Mouse (Mus musculus) left cerebral cortex, adult 9 months (tissue): ENCODE data around the gene Gan.

Source experiments
- DNase-seq, 2 experiments: peaks; one replicate each; pipeline ENCODE4 v3.0.0; 2022; ENCODE audit warnings: low spot score in 2 of 2

Gan gene

DNA sequence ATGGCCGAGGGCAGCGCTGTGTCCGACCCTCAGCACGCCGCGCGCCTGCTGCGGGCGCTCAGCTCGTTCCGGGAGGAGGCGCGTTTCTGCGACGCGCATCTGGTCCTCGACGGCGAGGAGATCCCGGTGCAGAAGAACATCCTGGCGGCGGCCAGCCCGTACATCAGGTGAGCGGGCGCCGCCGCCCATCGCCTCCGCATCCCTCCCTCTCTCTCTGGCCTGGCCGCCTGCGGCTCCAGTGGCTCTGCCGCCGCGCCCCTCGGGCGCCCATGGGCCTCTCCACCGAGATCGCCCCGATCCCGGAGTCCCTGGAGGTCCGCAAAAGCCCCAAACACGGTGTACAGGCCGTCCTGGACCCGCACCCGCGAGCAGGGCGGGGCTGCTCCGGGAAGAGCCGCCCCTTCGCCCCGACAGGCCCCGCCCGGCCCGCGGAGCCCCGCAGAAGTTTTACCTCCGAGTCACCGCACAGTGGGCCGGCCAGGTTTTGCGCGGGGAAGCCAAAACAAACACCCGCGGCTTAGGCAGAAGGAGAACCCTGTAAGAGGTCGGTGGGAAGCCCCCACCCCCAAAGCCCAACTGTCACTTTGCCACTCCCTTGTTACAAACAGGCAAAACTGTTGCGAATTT, at the start of gene Gan:
Gene Gan (plus strand): TSS at position 1 of the 627 bp plus-strand sequence.
- peak in 1 of 2 experiments; percentile 19 for DNase-seq

DNA sequence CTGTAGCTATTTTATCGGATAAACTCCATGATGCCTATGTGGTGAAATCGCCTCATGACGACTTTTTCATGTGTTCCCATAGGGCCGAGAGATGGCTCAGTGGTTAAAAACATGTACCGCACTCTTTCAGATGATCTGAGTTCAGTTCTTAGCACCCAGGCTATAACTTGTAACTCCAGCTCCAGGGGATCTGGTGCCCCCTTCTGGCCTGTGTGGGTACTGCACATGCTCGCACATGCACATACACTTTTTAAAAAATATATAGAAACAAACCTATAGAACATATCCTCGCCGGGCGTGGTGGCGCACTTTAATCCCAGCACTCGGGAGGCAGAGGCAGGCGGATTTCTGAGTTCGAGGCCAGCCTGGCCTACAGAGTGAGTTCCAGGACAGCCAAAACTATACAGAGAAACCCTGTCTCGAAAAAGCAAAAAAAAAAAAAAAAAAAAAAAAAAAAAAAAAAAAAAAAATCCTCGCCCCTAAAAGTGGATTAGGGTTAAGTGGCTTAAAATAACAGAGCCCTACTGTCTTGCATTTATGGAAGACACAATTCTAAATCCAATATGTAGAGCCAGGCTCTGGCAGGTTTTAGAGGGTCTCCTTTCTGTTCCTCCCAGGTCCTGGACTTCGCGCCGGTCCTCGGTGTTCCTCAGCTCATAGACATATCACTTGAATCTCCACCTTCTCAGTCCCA, 48.8 kb upstream of the Gan start:
- no peak for DNase-seq

DNA sequence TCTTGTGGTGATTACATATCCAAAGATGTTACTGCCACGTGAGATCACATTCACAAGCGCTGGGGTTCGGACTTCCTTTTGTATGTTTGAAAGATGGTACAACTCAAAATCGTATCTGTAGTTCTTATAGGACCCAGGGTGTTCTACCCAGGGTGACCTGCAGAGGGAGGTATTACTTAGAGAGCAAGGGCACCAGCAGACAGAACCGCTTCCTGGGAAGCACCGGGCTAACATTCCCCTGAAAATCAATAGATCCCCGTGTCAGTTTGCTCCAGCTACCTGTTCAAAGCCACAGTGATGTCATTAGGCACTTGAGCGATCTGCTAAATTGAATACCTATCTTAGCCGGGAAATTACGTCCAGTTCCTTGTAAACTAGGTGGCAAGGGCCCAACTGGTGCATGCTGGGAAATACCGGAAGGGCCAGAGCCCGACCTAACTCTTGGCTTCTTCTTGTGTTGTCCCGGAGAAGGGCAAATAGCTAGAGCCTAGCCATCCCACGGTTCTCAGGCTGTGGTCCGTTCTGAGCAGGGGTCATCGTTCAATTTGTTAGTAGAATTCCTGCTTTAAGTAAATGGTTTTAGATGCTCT, 48.0 kb upstream of the Gan start:
- peak in 1 of 2 experiments; percentile 60 for DNase-seq

DNA sequence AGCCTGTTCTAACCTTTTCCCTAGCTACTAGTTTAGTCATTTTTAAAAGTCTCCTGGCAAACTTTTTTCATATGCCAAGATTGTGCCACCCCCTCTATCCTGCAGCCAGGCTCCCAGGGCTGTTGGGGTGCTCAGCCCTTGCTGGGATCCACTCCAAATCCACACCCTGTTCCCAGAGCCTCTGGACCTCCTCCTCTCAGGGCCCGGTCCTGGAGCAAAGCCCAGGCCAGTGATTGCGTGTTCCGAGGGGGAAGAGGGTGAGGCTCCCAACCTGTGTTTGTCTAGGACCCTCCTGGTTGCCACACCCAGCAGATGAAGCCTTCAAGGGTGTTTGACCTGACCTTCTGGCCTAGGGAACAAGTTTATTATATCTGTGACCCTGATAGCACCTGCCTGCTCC, 46.3 kb upstream of the Gan start:
- DNase-seq, result no peak

DNA sequence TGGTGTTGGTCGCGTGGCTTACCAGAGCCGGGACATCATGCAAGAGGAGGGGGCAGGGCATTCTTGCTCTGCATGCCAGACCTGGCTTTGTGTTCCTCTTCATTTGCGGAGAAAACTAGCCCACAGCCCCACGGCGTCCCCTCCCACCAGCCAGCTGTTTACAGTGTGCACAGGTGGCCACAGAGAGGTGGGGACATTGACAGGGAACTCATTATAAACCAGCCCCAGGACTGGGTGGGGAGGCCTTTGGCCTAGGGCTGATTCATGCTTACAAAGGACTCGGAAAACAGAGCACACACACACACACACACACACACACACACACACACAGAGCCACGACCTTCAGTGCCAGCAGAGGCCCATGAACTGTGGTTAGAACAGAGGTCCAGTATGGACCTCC, 45.7 kb upstream of the Gan start:
- no peak for DNase-seq

DNA sequence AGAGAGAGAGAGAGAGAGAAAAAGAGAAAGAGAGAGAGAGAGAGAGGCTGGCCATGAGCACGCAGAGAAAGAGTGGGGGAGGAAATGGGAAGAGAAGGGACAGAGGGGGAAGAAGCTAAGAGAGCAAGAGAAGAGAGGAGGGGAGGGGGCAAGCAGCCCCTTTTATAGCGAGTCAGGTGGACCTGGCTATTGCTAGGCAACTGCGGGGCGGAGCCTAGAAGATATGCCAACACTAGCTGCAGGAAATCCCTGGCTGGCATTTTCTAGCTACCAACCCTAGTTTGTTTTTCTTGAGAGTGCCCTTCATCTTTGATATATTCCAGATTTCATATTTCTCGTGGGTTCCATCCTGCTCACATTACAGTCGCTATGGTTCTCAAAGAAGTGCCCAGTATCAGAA, 42.8 kb upstream of the Gan start:
- no peak for DNase-seq

DNA sequence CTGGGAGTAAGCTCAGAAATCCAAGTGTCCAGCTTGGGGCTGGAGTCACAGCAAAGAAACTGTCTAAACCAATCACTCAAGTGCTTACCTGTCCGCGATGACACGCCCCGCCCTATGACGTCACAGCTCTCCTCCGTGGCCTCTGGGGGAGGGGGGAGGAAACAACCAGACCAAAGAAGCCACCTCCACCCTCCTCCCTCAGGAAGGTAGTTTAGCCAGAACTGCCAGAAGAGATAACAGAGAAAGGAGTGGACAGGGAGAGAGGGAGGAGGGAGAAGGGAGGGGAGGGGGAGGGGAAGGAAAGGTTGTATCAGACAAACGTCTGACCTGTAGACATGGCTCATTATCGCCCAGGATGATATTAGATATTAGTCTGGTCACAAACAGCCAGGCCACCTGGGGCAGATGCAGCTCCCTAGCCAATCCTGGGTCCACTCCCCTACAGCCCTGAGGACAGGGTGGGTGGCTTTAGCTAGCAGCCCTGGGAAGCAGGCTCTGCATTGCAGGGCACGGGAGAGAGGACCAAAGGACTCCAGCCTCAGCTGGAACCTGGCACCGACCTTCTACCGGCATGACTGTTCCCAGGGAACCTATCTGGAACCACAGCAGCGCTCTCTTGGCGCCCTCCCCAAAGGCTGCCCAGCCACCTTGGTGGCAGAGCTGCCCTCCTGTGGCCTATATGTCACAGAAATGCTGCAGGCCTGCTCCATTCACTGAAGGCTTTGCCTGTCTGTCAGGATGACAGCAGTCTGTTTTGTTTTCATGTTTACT, 42.1 kb upstream of the Gan start:
- no peak for DNase-seq

DNA sequence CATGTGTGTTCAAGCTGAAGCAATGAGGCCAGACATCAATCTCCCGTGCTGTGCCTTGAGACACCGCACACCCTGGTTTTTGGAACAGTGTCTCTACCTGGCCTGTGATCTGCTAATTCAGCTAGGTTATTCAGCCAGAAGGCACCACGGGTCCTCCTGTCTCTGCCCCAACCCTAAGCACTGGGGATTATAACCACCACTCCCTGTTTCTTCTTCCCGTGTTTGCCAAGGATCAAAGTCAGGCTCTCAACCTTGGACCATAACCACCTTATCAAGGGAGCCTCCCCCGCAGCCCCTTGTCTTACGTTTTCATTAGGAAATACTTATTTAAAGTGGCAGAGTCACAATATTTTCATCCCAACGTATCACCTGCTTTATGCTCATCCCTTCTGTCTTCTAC, 41.4 kb upstream of the Gan start:
- DNase-seq, result no peak

DNA sequence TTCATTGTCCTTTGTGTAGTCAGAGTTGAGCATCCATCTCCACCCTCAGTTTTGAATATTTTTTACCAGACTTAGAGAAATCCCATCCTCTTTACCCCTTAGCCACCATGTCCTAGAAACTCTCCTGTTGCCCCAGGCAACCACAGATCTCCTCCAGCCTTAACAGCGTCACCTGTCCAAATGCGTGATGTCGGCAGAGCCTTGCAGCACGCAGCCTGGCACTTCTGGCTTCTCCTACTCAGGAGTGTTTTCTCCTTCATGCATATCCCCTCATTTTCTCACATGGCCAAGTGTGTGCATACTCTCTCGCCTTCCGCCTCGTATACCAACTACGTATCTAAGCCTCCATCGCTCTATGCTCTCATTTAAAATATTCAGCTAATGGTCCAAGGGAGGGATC, 39.5 kb upstream of the Gan start:
- DNase-seq, result peak in 1 of 2 experiments; percentile 20

DNA sequence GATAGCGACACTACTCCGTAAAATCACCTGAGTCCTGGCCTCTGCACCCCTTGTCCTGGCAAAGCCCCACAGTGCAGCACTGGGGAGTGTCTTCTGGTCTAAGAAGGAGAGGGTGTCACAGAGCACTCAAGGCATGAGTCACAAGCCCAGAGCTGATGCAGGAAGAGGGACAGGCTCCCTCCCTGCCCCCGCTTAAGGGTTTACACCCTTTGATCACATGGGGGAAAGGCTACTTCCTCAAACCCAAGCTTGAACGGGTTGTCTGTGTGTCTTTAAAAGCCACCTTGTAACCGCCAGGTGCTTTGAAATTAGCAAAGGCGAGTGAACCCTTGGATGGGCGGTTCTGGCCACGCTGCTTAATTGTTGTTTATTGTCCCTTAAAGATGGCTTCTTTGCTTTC, 36.7 kb upstream of the Gan start:
- DNase-seq, result no peak

DNA sequence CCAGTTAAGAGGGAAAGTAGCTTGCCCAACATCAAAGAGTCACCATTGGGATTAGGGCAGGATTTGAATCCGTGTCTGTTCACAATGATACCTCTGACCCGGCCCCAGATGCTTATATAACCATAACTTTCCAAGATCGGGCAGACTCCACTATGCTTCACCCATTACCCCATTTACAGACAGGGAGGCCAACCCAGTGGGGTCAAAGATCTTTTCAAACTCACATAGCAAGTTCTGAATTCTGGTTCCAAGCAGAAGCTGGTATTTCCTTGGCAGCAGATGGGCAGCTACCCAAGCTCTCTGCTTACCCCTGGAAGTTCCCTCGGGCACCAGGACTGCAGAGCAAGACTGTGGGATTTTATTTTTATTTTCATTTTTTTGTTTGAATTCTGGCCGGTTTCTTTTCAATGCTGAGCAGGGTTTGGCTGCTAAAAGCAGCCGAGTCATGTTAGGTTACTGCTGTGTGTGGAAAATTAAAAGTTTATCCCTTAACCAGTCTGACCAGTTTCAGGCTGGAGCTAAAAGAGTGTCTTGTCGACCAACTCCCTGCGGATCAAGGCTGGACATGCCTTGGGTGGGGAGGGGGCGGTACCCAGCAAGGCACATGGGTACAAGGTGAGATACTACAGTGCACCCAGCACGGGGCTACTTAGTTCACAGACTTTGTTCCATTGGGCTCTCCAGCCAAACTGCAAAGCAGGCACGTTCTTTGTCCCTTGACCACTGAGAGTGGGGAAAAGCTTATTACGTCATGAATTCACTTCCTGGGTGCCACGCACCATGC, 33.9 kb upstream of the Gan start:
- no peak for DNase-seq

DNA sequence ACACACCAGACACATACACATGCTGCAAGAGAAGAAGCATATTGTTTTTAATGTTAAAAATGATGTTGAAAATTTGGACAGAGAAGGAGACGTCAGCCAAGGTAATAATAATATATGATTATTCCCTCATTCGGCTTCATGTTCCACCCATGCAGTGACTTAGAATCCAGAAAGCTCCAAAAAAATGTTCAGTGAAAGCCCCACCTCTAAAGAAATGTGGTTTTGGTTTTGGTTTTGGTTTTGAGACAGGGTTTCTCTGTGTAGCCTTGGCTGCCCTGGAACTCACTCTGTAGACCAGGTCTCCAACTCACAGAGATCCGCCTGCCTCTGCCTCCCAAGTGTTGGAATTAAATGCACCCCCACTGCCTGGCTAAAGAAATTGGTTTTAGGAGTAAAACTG, 32.1 kb upstream of the Gan start:
- DNase-seq, result no peak

DNA sequence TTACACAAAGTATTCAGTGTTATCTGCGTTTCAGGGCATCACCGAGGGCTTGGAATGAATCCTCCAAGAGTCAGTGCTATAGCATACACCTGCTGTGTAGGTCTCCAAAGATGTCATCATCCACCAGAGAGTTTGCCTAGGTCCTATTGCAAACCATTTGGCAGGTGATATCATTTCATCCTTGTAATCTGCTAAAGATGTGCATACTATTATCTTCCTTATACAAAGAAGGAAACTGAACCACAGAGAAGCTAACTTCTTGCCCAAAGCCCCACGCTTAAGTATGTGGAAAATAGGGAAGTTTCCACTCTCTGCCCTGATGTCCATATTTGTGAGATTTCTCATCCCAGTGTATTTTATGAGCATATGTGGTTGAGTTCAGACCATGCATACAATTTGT, 31.5 kb upstream of the Gan start:
- DNase-seq, result no peak

DNA sequence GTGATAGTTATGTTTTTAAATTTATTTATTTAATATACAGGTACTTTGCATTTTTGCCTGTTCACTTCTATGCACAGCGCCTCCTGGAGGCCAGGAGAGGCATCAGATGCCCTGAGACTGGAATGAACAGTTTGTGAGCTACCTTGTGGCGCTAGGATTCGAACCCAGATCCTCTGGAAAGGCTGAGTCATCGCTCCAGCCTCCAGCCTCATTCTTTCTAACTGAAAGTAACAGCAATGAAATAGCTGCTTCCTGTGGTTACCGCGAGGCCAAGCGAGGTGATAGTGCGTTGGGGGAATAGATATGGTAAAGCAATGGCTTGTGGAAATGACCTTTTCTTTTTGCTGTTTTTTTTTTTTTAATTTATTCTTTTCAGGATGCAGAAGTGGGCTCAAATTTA, 30.9 kb upstream of the Gan start:
- DNase-seq, result no peak

DNA sequence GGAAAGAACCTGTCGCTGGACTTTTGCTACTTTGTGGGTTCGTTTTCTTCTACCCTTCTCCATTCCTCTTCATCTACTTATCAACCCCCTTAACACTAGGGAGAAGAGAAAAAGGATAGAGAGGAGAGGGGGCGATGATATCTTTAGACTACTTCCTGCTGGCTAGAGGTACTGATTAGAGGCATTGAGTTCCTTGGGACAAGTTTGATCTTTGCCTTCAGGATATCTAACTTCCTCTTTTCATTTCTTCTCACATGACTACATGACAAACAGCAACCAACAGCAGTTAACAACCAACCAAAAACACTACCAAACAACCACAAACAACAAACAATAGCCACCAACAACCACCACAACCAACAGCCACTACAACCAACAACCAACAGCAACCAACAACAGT, 24.2 kb upstream of the Gan start:
- DNase-seq, result no peak

DNA sequence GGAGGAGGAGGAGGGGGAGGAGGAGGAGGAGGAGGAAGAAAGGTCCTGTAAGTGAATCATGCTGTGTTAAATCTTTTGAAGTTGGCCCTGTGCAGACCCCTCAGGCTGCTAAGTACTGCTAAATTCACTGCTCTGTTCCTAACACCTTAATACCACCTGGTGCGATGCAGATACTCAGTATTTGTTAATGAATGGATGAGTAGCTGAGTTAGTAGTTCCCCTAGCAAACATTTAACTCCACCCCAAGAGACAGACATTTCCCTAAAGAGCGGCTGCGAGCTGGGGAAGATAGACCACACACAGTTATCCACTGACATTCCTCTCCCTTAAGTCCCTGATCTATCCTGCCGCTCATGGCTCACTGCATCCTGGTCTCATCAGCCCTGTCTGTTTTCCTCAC, 21.6 kb upstream of the Gan start:
- DNase-seq, result no peak

DNA sequence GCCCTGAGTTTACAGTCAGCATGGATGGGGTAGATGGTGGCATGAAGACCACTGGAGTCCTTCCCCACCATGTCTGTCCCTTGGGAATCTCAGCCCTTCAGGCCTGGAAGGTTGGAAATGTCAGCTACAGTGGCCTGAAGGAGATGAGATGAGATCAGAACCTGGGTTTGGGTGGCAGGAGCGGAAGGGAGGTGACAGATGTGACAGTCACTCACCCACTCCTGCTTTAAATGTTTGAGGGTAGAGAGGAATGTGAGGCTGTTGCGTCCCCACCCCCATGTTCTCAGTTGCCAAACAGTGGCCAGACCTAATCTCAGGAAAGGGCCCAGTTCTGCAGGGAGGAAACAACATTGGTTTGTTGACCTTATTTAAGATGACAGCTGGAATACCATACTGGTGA, 21.2 kb upstream of the Gan start:
- DNase-seq, result no peak

DNA sequence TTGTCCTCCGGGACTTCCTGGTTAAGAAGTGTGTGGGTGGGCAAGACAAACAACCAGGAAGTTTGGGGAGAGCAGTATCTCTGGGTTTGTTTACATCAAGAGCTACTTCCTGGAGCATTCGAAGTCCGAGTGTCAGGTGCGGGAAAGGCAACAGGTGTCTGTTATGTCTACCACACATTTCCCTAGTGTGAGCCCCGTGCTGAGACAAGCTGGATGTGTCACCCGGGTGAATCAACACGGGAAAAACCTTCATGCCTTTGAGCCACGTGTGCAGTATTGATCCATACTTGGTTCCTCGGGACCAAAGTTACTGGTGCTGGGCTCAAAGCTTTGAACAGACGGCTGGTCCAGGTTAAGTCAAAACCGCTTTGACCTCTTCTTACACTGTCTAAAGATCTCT, 20.6 kb upstream of the Gan start:
- no peak for DNase-seq

DNA sequence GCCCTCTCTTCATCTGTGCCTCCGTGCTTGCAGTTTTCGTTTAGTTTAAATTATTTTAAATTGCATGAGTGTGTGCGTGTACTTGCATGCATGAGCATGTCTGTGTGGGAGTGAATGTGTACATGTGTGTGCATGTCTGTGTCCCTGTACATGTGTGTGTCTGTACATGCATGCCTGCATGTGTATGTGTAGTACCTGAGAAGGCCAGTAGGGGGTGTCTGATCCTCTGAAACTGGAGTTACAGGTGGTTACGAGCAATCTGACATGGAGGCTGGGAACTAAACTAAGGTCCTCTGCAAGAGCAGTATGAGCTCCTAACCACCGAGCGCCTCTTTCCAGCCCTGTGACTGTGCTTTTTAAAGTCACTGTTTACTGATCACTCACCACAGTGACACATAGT, 9.4 kb upstream of the Gan start:
- no peak for DNase-seq

DNA sequence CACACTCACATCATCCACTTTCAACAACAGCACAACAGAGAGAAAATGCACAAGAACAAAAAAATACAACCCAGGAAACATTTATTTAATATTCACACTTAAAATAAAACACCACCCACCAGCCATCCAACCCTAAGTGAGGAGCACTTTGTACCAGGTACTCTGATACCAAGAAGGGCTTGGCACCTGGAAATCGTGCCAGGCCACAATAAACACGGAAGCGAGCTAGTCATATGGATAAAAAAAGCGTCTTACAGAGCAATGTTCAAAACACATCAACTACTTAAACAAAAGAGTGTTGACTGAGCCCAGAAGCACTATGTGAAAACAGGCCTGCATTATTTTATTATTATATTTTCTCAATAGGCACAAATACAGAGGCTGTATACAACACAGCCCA, 1.8 kb upstream of the Gan start:
- no peak for DNase-seq

DNA sequence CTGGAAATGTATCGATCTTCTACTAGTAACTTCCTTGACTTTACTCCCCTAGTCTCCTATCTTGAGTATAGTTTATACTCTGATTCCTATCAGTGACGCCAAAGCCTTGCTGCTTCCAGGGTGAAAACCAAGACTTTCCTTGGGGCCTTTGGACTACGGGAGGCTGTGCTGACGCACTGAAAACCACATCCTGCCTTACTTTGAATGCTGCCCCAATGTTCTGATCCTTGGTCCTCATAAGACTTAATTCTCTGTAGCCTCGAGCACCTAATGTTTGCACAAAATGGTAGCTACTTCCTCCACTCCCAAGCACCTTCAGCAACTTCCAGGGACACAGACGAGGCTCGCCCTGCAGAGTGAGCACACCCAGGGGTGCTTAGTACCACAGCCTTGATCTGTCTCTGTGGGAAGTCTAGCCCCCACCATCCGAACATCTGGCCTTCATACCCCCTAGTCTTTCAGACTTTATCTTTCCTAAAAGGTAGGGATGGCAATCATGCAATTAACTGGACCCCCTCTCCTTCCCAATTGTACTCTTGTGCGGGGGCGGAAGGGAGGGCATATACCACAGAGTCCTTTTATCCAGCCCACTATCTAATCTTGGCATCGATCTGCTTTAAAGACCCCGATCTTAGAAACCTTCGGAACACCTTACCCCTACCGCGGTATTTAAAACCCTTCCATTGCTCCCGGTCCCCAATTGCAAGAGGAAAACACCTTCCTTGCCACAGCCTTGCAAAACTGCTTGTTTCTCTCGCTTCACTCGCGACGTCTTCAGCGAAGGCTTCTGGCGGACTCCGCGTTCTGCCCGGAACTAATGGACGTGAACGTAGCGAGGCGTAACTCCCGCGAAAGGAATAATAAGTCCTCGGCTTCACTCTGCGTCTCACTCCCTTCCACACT, 818 bp upstream of the Gan start:
- DNase-seq, result no peak
